Mouse (Mus musculus) bone marrow macrophage, adult 2 months (primary cell): ENCODE measurements around the gene Gm10974. TPM values are rescaled to one million over a fixed set of nuclear protein-coding genes. Genes with fewer than 3 reads are reported as not detected.

ENCODE experiments used
- H3K27ac ChIP-seq: 2 replicates; pipeline ENCODE4 v1.5.1; 2012; ENCODE audit warnings: low read depth, low read length; ENCODE audit not compliant: insufficient read depth
- H3K4me1 ChIP-seq: 2 replicates; pipeline ENCODE4 v1.6.1; 2012; ENCODE audit warnings: low read length; ENCODE audit not compliant: control insufficient read depth, insufficient read depth
- H3K4me3 ChIP-seq: 2 replicates; pipeline ENCODE4 v1.5.1; 2012; ENCODE audit warnings: mild to moderate bottlenecking, low read length, moderate library complexity; ENCODE audit not compliant: insufficient read depth
- CTCF ChIP-seq: IDR thresholded peaks from 2 replicates; pipeline ENCODE4 v1.5.1; 2012; ENCODE audit warnings: low read depth, mild to moderate bottlenecking, low read length, moderate library complexity
- POLR2A ChIP-seq: IDR thresholded peaks from 2 replicates; pipeline ENCODE4 v1.6.1; 2012; ENCODE audit warnings: mild to moderate bottlenecking, low read depth, low read length, borderline replicate concordance
- polyA plus RNA-seq: library from polyadenylated mRNA; stranded (reverse); fragments of >200 nt; gene quantifications from 2 replicates; pipeline ENCODE4 v1.2.4, GENCODE M21; 2012; ENCODE audit not compliant: missing spikeins, insufficient read depth, insufficient read length

Gene Gm10974
- polyA plus RNA-seq, 1 experiment = not detected

DNA sequence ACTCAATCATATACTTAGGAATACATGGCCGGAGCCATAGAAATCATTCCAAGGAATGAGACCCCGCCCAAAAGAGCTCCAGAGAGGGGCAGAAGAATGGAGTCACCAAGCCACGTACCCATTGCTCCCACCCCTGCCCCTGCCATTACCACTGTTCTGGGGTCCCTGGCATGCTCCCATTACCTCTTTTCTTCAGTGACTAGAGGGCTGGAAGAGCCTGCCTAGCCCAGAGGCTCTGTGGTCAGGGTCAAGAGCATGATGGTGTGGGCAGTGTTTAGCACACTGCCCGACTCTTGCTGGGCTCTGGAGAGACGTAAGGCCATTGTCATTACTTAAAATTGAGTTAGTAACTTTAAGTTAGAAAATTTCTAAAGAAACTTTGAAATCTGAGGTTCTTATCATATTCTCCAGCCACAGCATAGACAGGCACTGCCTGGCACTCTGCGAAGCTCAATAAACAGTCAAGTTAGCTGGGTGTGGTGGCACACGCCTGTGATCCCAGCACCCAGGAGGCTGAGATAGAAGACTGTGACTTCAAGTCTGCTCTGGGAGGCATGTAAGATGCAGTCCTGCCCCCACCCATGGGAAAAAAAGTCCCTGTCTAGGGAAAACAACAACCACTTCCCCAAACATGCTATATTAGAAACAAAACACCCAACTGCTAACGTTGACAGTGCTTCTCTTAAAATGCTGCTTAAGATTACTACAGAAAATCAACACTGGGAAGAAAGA, 9.7 kb upstream of the Gm10974 start:
- peaks cover 31% of the 10 kb centered on the region for H3K4me1 ChIP-seq
- no peak overlapping the region for H3K4me3 ChIP-seq
- H3K27ac ChIP-seq = no peak overlapping the region
- TF ChIP-seq POLR2A (no peak), CTCF (no peak)

DNA sequence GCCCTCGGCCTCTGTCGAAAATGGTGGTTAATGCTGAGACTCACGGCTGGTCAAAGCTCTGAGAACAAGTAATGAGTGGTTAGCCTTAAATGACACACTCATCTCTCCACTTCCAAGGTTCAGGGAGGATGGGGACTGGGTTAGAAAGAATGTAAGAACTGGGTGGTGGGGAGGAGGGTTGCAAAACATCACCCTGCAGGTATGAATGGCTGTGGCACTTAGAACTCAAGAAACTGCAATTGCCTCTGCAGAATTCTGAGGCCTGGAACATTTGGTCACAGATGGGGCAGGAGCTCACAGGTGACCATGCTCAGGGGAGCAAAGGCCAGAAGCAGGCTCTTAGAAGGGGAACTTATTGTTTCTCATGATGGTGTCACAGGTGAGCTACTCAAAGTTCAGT, 7.2 kb upstream of the Gm10974 start:
- H3K4me1 ChIP-seq = peaks cover 31% of the 10 kb centered on the region
- no peak overlapping the region for H3K4me3 ChIP-seq
- H3K27ac ChIP-seq = no peak overlapping the region
- no peak for TF ChIP-seq POLR2A
- no peak for TF ChIP-seq CTCF

DNA sequence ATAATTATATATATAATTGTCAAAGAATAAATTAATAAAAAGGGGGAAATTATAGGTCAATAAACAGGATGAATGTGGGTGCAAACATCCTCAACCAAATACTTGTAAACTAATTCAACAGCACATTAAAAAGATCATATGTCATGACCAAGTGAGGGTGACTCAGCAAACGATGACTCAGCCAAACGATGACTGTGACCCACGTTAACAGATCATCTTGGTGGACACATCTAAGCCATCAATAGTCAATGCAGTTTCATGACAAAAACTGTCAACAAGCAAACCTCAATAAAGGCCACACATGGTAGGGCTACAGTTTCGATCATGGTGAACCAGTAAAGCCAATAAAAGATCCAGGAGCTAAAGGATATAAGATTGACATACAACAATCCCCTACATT, 6.7 kb upstream of the Gm10974 start:
- TF ChIP-seq POLR2A (no peak), CTCF (no peak)
- H3K4me1 ChIP-seq = peaks cover 31% of the 10 kb centered on the region
- H3K27ac ChIP-seq = no peak overlapping the region
- H3K4me3 ChIP-seq = no peak overlapping the region

DNA sequence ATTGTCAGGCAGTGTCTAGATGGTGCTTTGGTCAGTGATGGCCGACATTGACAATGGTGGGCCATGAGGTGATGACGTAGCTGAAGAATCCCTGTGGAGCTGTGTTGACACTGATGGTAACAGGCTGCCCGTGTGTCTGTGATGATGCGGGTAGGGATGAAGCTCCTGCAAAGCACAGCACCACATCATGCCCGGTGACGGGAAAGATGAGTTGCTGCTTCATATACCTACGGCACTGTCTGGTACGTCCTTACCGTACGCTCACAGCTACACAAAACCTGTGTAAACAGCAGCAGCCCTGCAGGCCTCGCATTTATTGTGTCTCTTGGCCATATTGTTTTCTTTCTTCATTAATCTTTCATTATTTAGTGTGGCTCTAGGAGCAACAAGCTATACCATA, 1.2 kb upstream of the Gm10974 start:
- Histone ChIP-seq H3K27ac (no peak overlapping the region), H3K4me3 (no peak overlapping the region), H3K4me1 (peaks cover 6% of the 10 kb centered on the region)
- TF ChIP-seq POLR2A = no peak
- TF ChIP-seq CTCF = no peak

DNA sequence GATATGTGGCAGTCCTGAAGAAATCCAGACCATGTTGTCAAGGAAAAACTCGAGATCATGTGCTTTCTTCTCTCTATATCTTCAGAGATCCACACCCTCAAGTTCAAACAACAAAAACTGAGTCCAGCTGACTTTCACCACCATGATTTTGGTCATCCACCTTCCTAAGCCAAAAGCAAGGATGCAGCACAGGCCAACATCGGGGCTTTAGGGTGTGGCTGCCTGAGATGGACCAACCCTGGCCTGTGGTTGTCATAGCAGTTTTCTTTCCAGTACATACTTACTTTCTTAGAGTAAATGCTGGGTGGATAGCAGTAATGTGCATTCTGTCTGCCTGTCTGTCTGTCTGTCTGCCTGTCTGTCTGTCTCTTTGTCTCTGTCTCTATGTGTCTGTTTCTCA, 294 bp upstream of the Gm10974 start:
- Histone ChIP-seq H3K27ac (no peak overlapping the region), H3K4me3 (no peak overlapping the region), H3K4me1 (peaks cover 9% of the 10 kb centered on the region)
- no peak for TF ChIP-seq CTCF
- no peak for TF ChIP-seq POLR2A

DNA sequence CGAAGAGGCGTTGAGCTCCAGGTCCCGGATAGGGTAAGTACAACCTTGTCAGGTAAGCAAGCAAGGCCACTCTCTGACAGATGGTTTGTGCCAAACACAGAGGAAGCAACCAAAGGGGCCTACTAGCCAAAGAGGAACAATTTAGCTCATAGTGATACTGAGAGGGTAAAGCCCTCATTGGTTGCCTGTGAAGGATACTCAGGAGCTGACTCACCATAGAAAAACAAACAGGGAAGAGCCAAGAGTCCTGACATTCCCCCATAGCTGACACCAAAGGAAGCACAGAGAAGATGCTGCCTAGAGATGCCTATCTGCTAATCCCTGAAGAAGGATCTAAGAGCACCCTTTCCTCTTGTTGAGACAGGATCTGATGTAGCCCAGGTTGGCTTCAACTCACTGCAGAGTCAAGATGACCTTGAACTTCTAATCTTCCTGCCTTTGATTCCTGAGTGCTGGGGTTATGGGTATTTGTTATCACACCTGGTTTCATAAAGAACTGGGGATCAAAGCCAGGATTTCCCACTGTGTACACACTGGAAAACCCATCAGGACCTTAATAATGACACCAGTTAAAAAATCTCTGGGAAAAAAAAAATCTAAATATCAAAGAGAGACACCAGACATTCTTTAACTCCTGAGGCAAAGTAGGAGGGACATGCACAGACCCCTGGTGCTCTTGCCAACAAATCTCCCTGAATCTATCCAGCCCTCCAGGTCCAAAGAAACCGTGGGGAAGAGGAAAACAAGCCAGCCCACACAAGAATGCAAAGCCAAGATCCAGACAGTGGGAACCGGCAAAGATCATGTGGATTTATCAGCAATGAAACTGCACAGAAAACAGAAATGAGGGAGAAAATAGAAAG, 3.6 kb downstream of the Gm10974 start:
- no peak for TF ChIP-seq CTCF
- TF ChIP-seq POLR2A = no peak
- H3K4me1 ChIP-seq = peaks cover 9% of the 10 kb centered on the region
- H3K4me3 ChIP-seq = no peak overlapping the region
- H3K27ac ChIP-seq = no peak overlapping the region

DNA sequence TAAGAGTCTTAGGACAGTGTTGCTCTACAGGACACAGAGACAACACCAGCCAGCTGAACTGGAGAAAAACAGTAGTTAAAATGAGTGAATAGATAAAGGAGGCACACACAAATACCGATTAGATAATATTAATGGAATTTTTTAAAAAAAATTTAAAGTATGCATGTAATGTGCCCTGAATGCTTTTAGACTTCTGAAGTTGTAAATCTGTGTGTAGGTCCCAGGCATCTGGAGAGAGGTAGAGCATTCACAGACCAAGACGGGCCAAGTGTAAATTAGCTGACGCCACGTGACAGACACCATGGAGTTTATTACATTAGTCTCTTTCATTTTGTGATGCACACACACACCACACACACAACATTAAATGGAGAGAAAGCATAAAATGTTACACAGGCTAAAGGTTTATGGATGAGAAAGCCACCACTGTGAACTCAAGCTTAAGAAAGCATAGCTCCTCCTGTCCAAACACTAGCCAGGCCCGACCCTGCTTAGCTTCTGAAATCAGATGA, 4.3 kb downstream of the Gm10974 start:
- H3K4me1 ChIP-seq = peaks cover 9% of the 10 kb centered on the region
- no peak overlapping the region for H3K27ac ChIP-seq
- H3K4me3 ChIP-seq = no peak overlapping the region
- TF ChIP-seq POLR2A (no peak), CTCF (no peak)

DNA sequence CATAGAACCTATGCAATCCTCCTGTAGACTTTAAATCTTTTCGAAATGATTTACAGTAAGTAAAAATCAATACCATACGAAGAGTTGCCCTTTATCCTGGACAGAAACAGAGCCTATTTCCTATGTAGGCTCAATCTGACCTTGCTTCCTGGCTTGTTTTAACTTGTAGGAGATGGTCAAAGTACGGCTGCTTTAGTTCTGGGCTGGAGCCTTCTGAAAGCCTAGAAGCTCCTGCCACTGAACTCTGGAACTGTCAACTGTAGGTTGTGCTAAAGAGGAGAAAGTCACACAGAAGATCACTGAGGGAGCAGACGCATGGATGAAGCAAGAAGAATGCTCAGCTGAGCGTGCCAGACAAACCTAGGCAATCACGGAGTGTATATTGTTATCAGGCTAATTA, 5.3 kb downstream of the Gm10974 start:
- Histone ChIP-seq H3K4me1 (peaks cover 9% of the 10 kb centered on the region), H3K4me3 (no peak overlapping the region), H3K27ac (no peak overlapping the region)
- no peak for TF ChIP-seq POLR2A
- no peak for TF ChIP-seq CTCF

DNA sequence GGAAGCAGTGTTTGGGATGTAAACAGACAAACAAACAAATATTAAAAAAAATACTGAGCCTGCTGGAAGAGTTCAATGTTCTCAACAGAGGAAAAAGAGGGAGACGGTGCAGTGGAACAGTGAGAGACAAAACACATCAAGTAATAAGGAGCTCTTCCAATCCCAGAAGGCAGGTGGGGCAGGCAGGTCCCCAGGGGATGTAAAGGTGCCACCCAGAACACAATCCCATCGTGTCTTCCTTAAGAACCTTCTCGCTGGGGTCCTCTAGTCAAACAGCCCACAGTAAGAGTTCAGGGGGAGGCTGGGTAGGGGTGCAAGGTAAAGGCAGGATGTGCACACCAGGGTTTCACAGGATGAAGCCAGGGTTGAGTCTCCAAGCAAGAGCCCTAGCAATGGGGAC, 7.7 kb downstream of the Gm10974 start:
- TF ChIP-seq POLR2A (no peak), CTCF (no peak)
- Histone ChIP-seq H3K27ac (no peak overlapping the region), H3K4me3 (no peak overlapping the region), H3K4me1 (peaks cover 9% of the 10 kb centered on the region)

DNA sequence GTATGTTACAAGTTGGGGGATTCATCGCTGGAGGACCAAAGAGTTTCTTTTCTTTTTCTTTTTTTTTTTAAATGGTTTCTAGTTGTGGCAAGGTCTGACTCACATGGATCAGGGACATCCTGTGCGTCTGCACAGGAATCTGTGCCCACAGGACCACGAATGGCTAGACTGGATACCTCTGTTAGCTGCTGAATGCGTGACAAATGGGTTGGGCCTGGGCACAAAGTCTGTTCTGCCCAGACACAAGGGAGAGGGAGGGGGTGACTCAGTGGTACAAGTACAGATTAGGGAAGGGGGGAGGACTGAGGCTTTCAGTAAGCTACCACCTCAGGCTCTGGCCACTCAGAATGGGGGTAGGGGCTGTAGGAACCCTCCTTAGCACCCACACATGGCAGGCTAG, 10.0 kb downstream of the Gm10974 start:
- no peaks in the 10 kb centered on the region for H3K4me1 ChIP-seq
- no peak for TF ChIP-seq CTCF
- no peak for TF ChIP-seq POLR2A
- no peak overlapping the region for H3K27ac ChIP-seq
- no peak overlapping the region for H3K4me3 ChIP-seq
